Mouse (Mus musculus) neural tube, embryonic 14.5 days (tissue): ENCODE data around the gene Amhr2. TPM values are rescaled to one million over a fixed set of nuclear protein-coding genes. Genes with fewer than 3 reads are reported as not detected.

ENCODE experiments used
- ATAC-seq: fragments of 200-750 bp; cut with Nextera tagmentation; 2 replicates; pipeline ENCODE4 v1.8.0; 2017; ENCODE audit warnings: low read depth, mild to moderate bottlenecking, moderate TSS enrichment, moderate library complexity
- H3K27ac ChIP-seq: fragments of 300-500 bp; sonication (generic); 2 replicates; pipeline ENCODE4 v1.5.1; 2014; ENCODE audit warnings: low read depth, mild to moderate bottlenecking, control low read depth, low read length, moderate library complexity, mixed read lengths
- H3K27me3 ChIP-seq: fragments of 300-500 bp; sonication (generic); 2 replicates; pipeline ENCODE4 v1.6.1; 2014; ENCODE audit warnings: low read length; ENCODE audit not compliant: control insufficient read depth, insufficient read depth
- H3K36me3 ChIP-seq: fragments of 300-500 bp; sonication (generic); 2 replicates; pipeline ENCODE4 v1.6.1; 2014; ENCODE audit warnings: low read length, mixed read lengths; ENCODE audit not compliant: control insufficient read depth, insufficient read depth
- H3K4me1 ChIP-seq: fragments of 300-500 bp; sonication (generic); 2 replicates; pipeline ENCODE4 v1.6.1; 2014; ENCODE audit warnings: low read length; ENCODE audit not compliant: control insufficient read depth, insufficient read depth
- H3K4me2 ChIP-seq: fragments of 300-500 bp; sonication (generic); 2 replicates; pipeline ENCODE4 v1.6.1; 2014; ENCODE audit warnings: mild to moderate bottlenecking, low read depth, low read length, control low read depth
- H3K4me3 ChIP-seq: fragments of 300-500 bp; sonication (generic); 2 replicates; pipeline ENCODE4 v1.5.1; 2014; ENCODE audit warnings: low read depth, low read length, control low read depth, mixed read lengths
- H3K9ac ChIP-seq: fragments of 300-500 bp; sonication (generic); replicated peaks from 2 replicates; pipeline ENCODE4 v1.6.1; 2014; ENCODE audit warnings: low read depth, mild to moderate bottlenecking, control low read depth, low read length, mixed read lengths
- H3K9me3 ChIP-seq: fragments of 300-500 bp; sonication (generic); 2 replicates; pipeline ENCODE4 v1.6.1; 2016; ENCODE audit warnings: low read length; ENCODE audit not compliant: control insufficient read depth
- WGBS: fragments of 180-500 bp; shearing (Covaris S2); extraction: QIAGEN DNeasy Blood & Tissue Kit; methylation state at CpG from one replicate; pipeline ENCODE4 v1.1.7; 2014; 5-methylcytosine and 5-hydroxymethylcytosine counted together
- polyA plus RNA-seq: library from polyadenylated mRNA; unstranded; fragments of >200 nt; fragmentation: Nextera tagmentation; extraction: Ambion mirVana; gene quantifications from 2 replicates; pipeline ENCODE4 v1.2.1, GENCODE M21; 2014

Amhr2 gene
- 0.22 and 0.82 TPM in 2 replicates for polyA plus RNA-seq

GRCm38 (mm10) chr15:102445146-102445545 lies at the start of gene Amhr2:
Gene Amhr2 (plus strand): TSS chr15:102445367.
- H3K4me3 ChIP-seq: no peak within 1 kb of the TSS
- no peaks in the 10 kb centered on the region for H3K27me3 ChIP-seq
- no peaks in the 10 kb centered on the region for H3K4me1 ChIP-seq
- no peak within 1 kb of the TSS for H3K9ac ChIP-seq
- no peak within 1 kb of the TSS for H3K27ac ChIP-seq
- no peak within 1 kb of the TSS for H3K4me2 ChIP-seq
- H3K36me3 ChIP-seq: no peaks in the 10 kb centered on the region
- no peaks in the 10 kb centered on the region for H3K9me3 ChIP-seq
- WGBS: 71% methylated on average over 7 of the region's 8 CpGs
- no peak for ATAC-seq

- no peak for ATAC-seq
- Histone ChIP-seq H3K36me3 (no peaks in the 10 kb centered on the region), H3K4me1 (no peaks in the 10 kb centered on the region), H3K27ac (no peak overlapping the region), H3K9ac (no peak overlapping the region), H3K27me3 (no peaks in the 10 kb centered on the region), H3K4me2 (no peak overlapping the region), H3K9me3 (no peaks in the 10 kb centered on the region), H3K4me3 (no peak overlapping the region)
- 24% methylated on average over 5 of the region's 5 CpGs for WGBS
Measured at GRCm38 (mm10) chr15:102398629-102399028, 46.5 kb upstream of the Amhr2 start.

- Histone ChIP-seq H3K4me3 (peak overlapping the region; percentile 27), H3K4me2 (peak overlapping the region; percentile 59), H3K9ac (peak overlapping the region; percentile 32; the same call in 1 of the 2 replicates), H3K27ac (peak overlapping the region; percentile 44), H3K36me3 (no peaks in the 10 kb centered on the region), H3K9me3 (no peaks in the 10 kb centered on the region), H3K4me1 (no peaks in the 10 kb centered on the region), H3K27me3 (no peaks in the 10 kb centered on the region)
- WGBS: 5% methylated on average over 33 of the region's 34 CpGs
- peak; percentile 46; the same call in 1 of the 2 replicates for ATAC-seq
Measured at GRCm38 (mm10) chr15:102399229-102400221, 45.6 kb upstream of the Amhr2 start.

GRCm38 (mm10) chr15:102400476-102401045 lies 44.6 kb upstream of the Amhr2 start:
- Histone ChIP-seq H3K36me3 (no peaks in the 10 kb centered on the region), H3K9me3 (no peaks in the 10 kb centered on the region), H3K27ac (no peak overlapping the region), H3K4me2 (no peak overlapping the region), H3K27me3 (no peaks in the 10 kb centered on the region), H3K9ac (no peak overlapping the region), H3K4me3 (no peak overlapping the region), H3K4me1 (no peaks in the 10 kb centered on the region)
- no peak for ATAC-seq
- 82% methylated on average over 10 of the region's 10 CpGs for WGBS

- no peaks in the 10 kb centered on the region for H3K4me1 ChIP-seq
- no peak overlapping the region for H3K4me2 ChIP-seq
- H3K9ac ChIP-seq: no peak overlapping the region
- H3K27me3 ChIP-seq: no peaks in the 10 kb centered on the region
- H3K9me3 ChIP-seq: no peaks in the 10 kb centered on the region
- ATAC-seq: no peak
- H3K36me3 ChIP-seq: no peaks in the 10 kb centered on the region
- H3K4me3 ChIP-seq: no peak overlapping the region
- H3K27ac ChIP-seq: no peak overlapping the region
- WGBS: 81% methylated on average over 2 of the region's 2 CpGs
Measured at GRCm38 (mm10) chr15:102401278-102401677, 43.9 kb upstream of the Amhr2 start.

- Histone ChIP-seq H3K9ac (no peak overlapping the region), H3K27ac (no peak overlapping the region), H3K9me3 (no peaks in the 10 kb centered on the region), H3K4me1 (peaks cover 3% of the 10 kb centered on the region; the same call in 1 of the 2 replicates), H3K27me3 (no peaks in the 10 kb centered on the region), H3K36me3 (no peaks in the 10 kb centered on the region), H3K4me3 (no peak overlapping the region), H3K4me2 (no peak overlapping the region)
- 100% methylated on average over 3 of the region's 3 CpGs for WGBS
- ATAC-seq: no peak
Measured at GRCm38 (mm10) chr15:102402210-102402609, 43.0 kb upstream of the Amhr2 start.

GRCm38 (mm10) chr15:102404608-102405488 lies 40.3 kb upstream of the Amhr2 start:
- peak overlapping the region; percentile 69 for H3K9ac ChIP-seq
- H3K9me3 ChIP-seq: no peaks in the 10 kb centered on the region
- H3K4me2 ChIP-seq: peak overlapping the region; percentile 62
- ATAC-seq: no peak
- peaks cover 21% of the 10 kb centered on the region for H3K4me1 ChIP-seq
- 15% methylated on average over 34 of the region's 34 CpGs for WGBS
- H3K36me3 ChIP-seq: peaks cover 19% of the 10 kb centered on the region
- no peaks in the 10 kb centered on the region for H3K27me3 ChIP-seq
- peak overlapping the region; percentile 52 for H3K4me3 ChIP-seq
- H3K27ac ChIP-seq: peak overlapping the region; percentile 99

- peak within 1 kb of the TSS; percentile 90 for H3K9ac ChIP-seq
- peak within 1 kb of the TSS; percentile 99 for H3K27ac ChIP-seq
- H3K4me2 ChIP-seq: peak within 1 kb of the TSS; percentile 62
- H3K27me3 ChIP-seq: no peaks in the 10 kb centered on the region
- H3K4me1 ChIP-seq: peaks cover 25% of the 10 kb centered on the region
- under 1% methylated on average over 38 of the region's 38 CpGs for WGBS
- peak; percentile 98 for ATAC-seq
- H3K36me3 ChIP-seq: peaks cover 27% of the 10 kb centered on the region
- H3K9me3 ChIP-seq: no peaks in the 10 kb centered on the region
- H3K4me3 ChIP-seq: peak within 1 kb of the TSS; percentile 71
Measured at GRCm38 (mm10) chr15:102405489-102406195, 39.5 kb upstream of the Amhr2 start, which contains the start of gene Sp1. Gene Sp1 (plus strand): TSS chr15:102406143.
